Mouse (Mus musculus): Measurements from ENCODE around the gene Hba-a2. TPM values are rescaled to one million over a fixed set of nuclear protein-coding genes. Genes with fewer than 3 reads are reported as not detected.
"Not testable (repeated sequence)": the region's sequence is repeated elsewhere in the genome, so short reads cannot be mapped to it uniquely, and the experiment has no call there.

Gene Hba-a2
- polyA plus RNA-seq (2014; fragmentation: Nextera tagmentation; extraction: Ambion mirVana), result 3,589 and 5,155 TPM in 2 replicates

DNA sequence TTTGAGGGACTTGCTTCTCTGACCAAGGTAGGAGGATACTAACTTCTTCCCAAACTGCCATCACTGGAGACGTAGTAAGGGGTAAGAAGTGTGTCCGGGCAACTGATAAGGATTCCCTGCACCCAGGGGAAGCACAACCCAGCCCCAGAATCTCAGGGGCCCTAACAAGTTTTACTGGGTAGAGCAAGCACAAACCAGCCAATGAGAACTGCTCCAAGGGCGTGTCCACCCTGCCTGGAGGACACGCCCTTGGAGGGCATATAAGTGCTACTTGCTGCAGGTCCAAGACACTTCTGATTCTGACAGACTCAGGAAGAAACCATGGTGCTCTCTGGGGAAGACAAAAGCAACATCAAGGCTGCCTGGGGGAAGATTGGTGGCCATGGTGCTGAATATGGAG is at the start of gene Hba-a2:
TSS of gene Hba-a2 (plus strand) at position 287 of the 400 bp plus-strand sequence.
- H3K9ac ChIP-seq (replicated peaks; ENCODE audit: low read length); ATAC-seq (ENCODE audit: low FRiP score, low TSS enrichment); H3K4me2 ChIP-seq (ENCODE audit: low read length); H3K9me3 ChIP-seq (ENCODE audit: control insufficient read depth, low read length); H3K27me3 ChIP-seq (ENCODE audit: control insufficient read depth, insufficient read depth, low read length); DNase-seq; H3K27ac ChIP-seq (replicated peaks; ENCODE audit: low read depth, low read length); H3K4me1 ChIP-seq (ENCODE audit: control insufficient read depth, insufficient read depth, low read length); H3K4me3 ChIP-seq (replicated peaks; ENCODE audit: low read depth, low read length); H3K36me3 ChIP-seq (ENCODE audit: control insufficient read depth, insufficient read depth, low read length): not testable (repeated sequence)
- no CpG with 5 or more reads among the region's 4 CpGs for WGBS

DNA sequence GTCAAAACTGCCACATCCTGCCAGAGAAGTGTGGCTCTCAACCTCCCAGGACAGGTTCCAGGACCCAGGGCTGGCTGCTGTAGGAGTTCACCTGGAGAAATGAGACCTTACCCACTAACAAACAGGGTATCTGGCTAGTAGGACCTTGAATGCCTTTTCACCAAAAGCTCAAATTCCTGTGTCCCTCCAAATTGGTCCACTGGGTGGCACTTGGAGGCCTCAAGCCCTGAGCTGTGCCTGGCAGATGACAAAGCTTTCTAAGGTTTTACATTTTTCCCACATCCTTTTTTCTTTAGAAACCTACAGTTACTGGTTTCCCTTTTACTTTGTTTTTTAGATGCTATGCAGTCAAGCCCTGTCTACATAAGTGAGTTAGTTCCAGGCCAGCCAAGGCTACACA is 49.2 kb upstream of the Hba-a2 start:
- Histone ChIP-seq H3K4me1 (ENCODE audit: control insufficient read depth, insufficient read depth, low read length) (no peaks in the 10 kb centered on the region), H3K27ac (replicated peaks; ENCODE audit: low read depth, low read length) (no peak overlapping the region), H3K4me2 (ENCODE audit: low read length) (no peak overlapping the region), H3K4me3 (replicated peaks; ENCODE audit: low read depth, low read length) (no peak overlapping the region), H3K9ac (replicated peaks; ENCODE audit: low read length) (no peak overlapping the region), H3K9me3 (ENCODE audit: control insufficient read depth, low read length) (no peaks in the 10 kb centered on the region), H3K36me3 (ENCODE audit: control insufficient read depth, insufficient read depth, low read length) (peaks cover 71% of the 10 kb centered on the region), H3K27me3 (ENCODE audit: control insufficient read depth, insufficient read depth, low read length) (no peaks in the 10 kb centered on the region)
- DNase-seq (no peak), ATAC-seq (ENCODE audit: low FRiP score, low TSS enrichment) (no peak)

DNA sequence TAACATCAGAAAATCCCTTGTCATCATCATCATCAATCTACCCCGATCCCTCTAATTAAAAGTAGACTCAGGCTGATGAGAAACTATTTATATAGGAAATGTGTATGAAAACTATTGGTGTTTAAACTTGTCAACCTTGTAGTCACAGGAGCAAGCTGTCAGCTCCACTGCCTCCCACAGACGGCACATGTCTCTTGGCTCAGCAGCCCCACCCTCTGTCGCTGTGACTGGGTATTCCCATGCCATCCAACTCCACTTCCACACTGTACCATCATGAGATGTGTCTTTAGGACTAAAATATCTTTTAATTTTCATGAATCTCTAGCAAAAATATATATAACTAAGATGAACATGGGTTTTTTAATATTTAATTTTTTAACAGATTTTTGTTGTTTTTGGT is 47.9 kb upstream of the Hba-a2 start:
- Histone ChIP-seq H3K4me1 (ENCODE audit: control insufficient read depth, insufficient read depth, low read length) (no peaks in the 10 kb centered on the region), H3K27ac (replicated peaks; ENCODE audit: low read depth, low read length) (no peak overlapping the region), H3K9ac (replicated peaks; ENCODE audit: low read length) (no peak overlapping the region), H3K9me3 (ENCODE audit: control insufficient read depth, low read length) (no peaks in the 10 kb centered on the region), H3K4me2 (ENCODE audit: low read length) (no peak overlapping the region), H3K4me3 (replicated peaks; ENCODE audit: low read depth, low read length) (no peak overlapping the region), H3K27me3 (ENCODE audit: control insufficient read depth, insufficient read depth, low read length) (no peaks in the 10 kb centered on the region), H3K36me3 (ENCODE audit: control insufficient read depth, insufficient read depth, low read length) (peaks cover 80% of the 10 kb centered on the region)
- ATAC-seq (ENCODE audit: low FRiP score, low TSS enrichment), result no peak
- DNase-seq, result no peak
- WGBS, result 85% methylated on average over 3 of the region's 3 CpGs

DNA sequence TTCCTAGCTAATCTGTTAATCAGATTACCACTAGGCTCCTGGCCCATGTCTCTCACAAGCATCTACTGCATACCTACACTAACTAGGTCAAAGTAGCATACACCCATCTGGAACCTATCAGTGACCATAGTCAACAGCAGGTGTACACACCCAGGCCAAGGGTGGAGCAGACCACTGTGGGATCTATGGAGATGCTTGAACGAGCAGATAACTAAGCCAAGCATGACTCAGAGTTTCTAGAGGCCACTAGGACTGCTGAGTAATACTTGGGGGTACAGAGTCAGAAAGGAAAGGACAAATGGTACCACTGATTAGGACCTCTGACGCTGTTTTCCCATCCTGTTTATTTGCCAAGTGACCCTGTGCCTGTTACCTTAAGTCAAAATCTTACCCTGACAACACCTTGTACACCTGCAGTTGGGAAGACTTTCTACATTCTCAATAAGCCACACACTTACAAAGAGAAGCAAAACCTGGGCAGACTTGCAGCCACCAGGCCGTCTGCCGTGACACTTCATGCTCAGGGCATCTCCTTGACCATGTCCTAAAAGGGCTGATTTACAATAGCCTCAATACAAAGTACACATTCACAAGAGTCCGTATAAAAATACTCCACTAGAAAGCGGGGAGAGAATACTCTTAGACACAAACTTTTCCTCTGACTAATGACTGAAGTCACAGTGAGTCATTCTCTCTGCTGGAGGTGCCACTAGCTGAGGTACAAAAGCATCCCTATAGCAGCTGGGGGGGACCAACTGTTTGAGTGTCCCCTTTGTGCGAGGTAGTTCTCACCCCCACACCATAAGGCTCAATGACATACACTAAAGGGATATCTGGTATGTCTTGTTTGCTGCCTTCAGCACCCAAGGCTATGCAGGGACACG is 45.2 kb upstream of the Hba-a2 start:
- DNase-seq, result no peak
- Histone ChIP-seq H3K9ac (replicated peaks; ENCODE audit: low read length) (no peak overlapping the region), H3K27me3 (ENCODE audit: control insufficient read depth, insufficient read depth, low read length) (no peaks in the 10 kb centered on the region), H3K4me1 (ENCODE audit: control insufficient read depth, insufficient read depth, low read length) (no peaks in the 10 kb centered on the region), H3K27ac (replicated peaks; ENCODE audit: low read depth, low read length) (no peak overlapping the region), H3K36me3 (ENCODE audit: control insufficient read depth, insufficient read depth, low read length) (peaks cover 68% of the 10 kb centered on the region), H3K9me3 (ENCODE audit: control insufficient read depth, low read length) (no peaks in the 10 kb centered on the region), H3K4me3 (replicated peaks; ENCODE audit: low read depth, low read length) (no peak overlapping the region), H3K4me2 (ENCODE audit: low read length) (no peak overlapping the region)
- 92% methylated on average over 8 of the region's 8 CpGs for WGBS
- no peak for ATAC-seq (ENCODE audit: low FRiP score, low TSS enrichment)

DNA sequence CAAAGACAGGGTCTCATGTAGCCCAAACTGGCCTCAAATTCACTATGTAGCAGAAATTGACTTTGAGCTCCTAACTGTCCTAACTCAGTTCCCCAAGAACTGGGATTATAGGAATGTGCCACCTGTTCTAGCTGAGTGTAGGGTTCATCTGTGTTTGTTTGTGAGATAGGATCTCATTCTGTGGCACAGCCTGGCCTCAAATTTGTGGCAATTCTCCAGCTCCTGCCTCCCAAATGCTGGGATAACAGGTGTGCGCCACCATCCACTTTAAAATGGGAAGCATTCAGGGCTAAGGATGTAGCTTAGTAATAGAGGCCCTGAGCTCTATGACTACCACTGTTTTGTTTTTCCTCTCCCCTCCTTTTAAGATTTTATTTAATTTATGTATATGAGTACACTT is 43.2 kb upstream of the Hba-a2 start:
- peaks cover 54% of the 10 kb centered on the region for H3K36me3 ChIP-seq (ENCODE audit: control insufficient read depth, insufficient read depth, low read length)
- no peak for DNase-seq
- WGBS, result 94% methylated on average over 1 of the region's 1 CpGs

DNA sequence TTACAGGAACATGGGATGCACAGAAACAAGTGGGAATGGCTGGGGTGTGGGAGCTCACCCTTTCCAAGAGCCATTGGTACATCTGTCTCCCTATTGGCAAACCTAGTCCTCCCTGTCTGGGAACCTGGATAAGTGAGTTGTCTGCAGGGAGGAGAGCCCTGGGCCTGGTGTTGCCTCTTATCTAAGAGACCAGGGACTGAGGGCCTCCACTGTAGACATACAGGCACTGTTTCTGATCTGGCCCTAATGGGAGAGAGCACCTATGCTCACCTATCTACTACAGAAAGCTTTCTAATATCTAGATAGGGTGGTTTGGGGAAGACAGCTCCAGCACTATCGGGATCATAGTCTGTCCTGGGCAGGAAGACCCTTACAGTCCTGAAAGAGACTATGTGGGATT is 40.1 kb upstream of the Hba-a2 start:
- Histone ChIP-seq H3K4me3 (replicated peaks; ENCODE audit: low read depth, low read length) (no peak overlapping the region), H3K9ac (replicated peaks; ENCODE audit: low read length) (no peak overlapping the region), H3K9me3 (ENCODE audit: control insufficient read depth, low read length) (no peaks in the 10 kb centered on the region), H3K4me2 (ENCODE audit: low read length) (no peak overlapping the region), H3K36me3 (ENCODE audit: control insufficient read depth, insufficient read depth, low read length) (peaks cover 42% of the 10 kb centered on the region), H3K27ac (replicated peaks; ENCODE audit: low read depth, low read length) (no peak overlapping the region), H3K4me1 (ENCODE audit: control insufficient read depth, insufficient read depth, low read length) (no peaks in the 10 kb centered on the region), H3K27me3 (ENCODE audit: control insufficient read depth, insufficient read depth, low read length) (no peaks in the 10 kb centered on the region)
- DNase-seq (no peak), ATAC-seq (ENCODE audit: low FRiP score, low TSS enrichment) (no peak)
- WGBS, result 100% methylated on average over 1 of the region's 1 CpGs

More for the DNA sequence above, 43.2 kb upstream of the Hba-a2 start:
- no peak for ATAC-seq (ENCODE audit: low FRiP score, low TSS enrichment)
- Histone ChIP-seq H3K27me3 (ENCODE audit: control insufficient read depth, insufficient read depth, low read length) (no peaks in the 10 kb centered on the region), H3K27ac (replicated peaks; ENCODE audit: low read depth, low read length) (no peak overlapping the region), H3K4me1 (ENCODE audit: control insufficient read depth, insufficient read depth, low read length) (no peaks in the 10 kb centered on the region), H3K4me2 (ENCODE audit: low read length) (no peak overlapping the region), H3K9ac (replicated peaks; ENCODE audit: low read length) (no peak overlapping the region), H3K9me3 (ENCODE audit: control insufficient read depth, low read length) (no peaks in the 10 kb centered on the region), H3K4me3 (replicated peaks; ENCODE audit: low read depth, low read length) (no peak overlapping the region)

DNA sequence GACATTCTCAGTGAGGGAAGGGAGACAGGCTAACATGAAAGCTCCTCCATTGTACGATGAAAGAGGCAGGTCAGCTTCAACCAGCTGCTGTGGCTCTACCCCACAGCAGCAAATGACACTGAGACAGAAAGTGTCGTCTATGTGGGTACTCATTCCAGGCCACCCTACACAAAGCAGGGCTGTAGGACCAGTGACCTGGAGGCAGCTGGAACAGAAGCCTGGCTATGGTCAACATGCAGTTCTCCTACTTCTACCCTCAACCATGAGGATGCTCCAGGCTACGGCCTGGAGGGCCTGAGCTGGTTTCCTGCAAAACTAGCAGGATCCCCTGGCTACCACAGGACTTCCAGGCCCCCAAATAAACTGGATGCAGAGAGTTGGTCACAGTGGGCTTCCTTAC is 39.7 kb upstream of the Hba-a2 start:
- H3K27ac ChIP-seq (replicated peaks; ENCODE audit: low read depth, low read length), result no peak overlapping the region
- no peak overlapping the region for H3K4me2 ChIP-seq (ENCODE audit: low read length)
- no peak for ATAC-seq (ENCODE audit: low FRiP score, low TSS enrichment)
- H3K4me1 ChIP-seq (ENCODE audit: control insufficient read depth, insufficient read depth, low read length), result no peaks in the 10 kb centered on the region
- no peaks in the 10 kb centered on the region for H3K27me3 ChIP-seq (ENCODE audit: control insufficient read depth, insufficient read depth, low read length)
- no peak overlapping the region for H3K9ac ChIP-seq (replicated peaks; ENCODE audit: low read length)
- H3K9me3 ChIP-seq (ENCODE audit: control insufficient read depth, low read length), result no peaks in the 10 kb centered on the region
- peaks cover 38% of the 10 kb centered on the region for H3K36me3 ChIP-seq (ENCODE audit: control insufficient read depth, insufficient read depth, low read length)
- H3K4me3 ChIP-seq (replicated peaks; ENCODE audit: low read depth, low read length), result no peak overlapping the region
- no peak for DNase-seq
- 95% methylated on average over 3 of the region's 3 CpGs for WGBS

DNA sequence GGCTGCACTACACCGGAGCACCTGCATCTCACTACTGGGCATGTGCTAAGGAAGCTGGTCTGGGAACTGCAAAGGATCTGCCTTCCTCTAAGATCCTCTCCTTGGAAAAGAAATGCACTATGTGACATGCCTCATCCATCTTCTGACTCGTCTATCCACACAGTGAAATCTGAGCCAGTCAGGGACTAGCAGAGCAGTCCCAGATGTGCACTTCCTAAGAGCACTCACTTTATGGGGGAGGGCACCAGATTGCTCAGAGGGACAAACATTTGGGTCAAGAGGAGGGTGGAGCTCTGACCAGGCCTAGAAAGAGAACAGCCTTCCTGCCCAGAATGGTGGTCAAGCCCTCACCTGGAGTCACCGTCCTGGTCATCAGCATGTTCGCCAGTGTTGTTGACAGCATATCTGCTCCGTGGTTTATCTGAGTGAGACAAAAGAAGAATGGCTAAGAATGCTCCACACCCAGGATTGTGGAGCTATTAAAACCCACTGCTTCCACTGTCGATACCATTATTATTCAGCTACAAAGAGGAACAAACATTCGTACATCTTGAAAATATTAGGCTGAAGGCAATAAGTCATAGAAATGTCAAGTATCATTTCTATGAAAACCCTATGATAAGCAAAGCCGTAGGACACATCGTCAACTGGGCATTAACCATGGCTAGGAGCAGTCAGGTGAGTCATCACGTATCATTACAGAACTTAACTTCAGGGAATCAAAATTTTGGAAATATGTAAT is 33.4 kb upstream of the Hba-a2 start:
- Histone ChIP-seq H3K4me2 (ENCODE audit: low read length) (no peak overlapping the region), H3K9me3 (ENCODE audit: control insufficient read depth, low read length) (no peaks in the 10 kb centered on the region), H3K9ac (replicated peaks; ENCODE audit: low read length) (no peak overlapping the region), H3K4me3 (replicated peaks; ENCODE audit: low read depth, low read length) (no peak overlapping the region), H3K27ac (replicated peaks; ENCODE audit: low read depth, low read length) (no peak overlapping the region), H3K27me3 (ENCODE audit: control insufficient read depth, insufficient read depth, low read length) (no peaks in the 10 kb centered on the region), H3K4me1 (ENCODE audit: control insufficient read depth, insufficient read depth, low read length) (peaks cover 4% of the 10 kb centered on the region; the same call in 1 of the 2 replicates), H3K36me3 (ENCODE audit: control insufficient read depth, insufficient read depth, low read length) (peaks cover 16% of the 10 kb centered on the region)
- ATAC-seq (ENCODE audit: low FRiP score, low TSS enrichment), result no peak
- 93% methylated on average over 10 of the region's 10 CpGs for WGBS
- no peak for DNase-seq
